Mouse (Mus musculus) intestine, postnatal 0 days (tissue): ENCODE measurements at regions not wholly inside any gene's neighbourhood (a gene's known extent, or its start where the extent isn't known, plus 50 kb on each side); places are given as distances from the start of the nearest gene placed in this dataset.
A peak's percentile ranks its signal among the peaks of the same experiment; 100 is the strongest.

ENCODE experiments used
- ATAC-seq: fragments of 200-750 bp; cut with Nextera tagmentation; 2 replicates; pipeline ENCODE4 v1.8.0; 2017; ENCODE audit warnings: mild to moderate bottlenecking, moderate TSS enrichment, moderate library complexity
- H3K27ac ChIP-seq: fragments of 300-500 bp; sonication (generic); 2 replicates; pipeline ENCODE4 v1.5.1; 2014; ENCODE audit warnings: mild to moderate bottlenecking, low read depth, low read length, moderate library complexity
- H3K27me3 ChIP-seq: fragments of 300-500 bp; sonication (generic); replicated peaks from 2 replicates; pipeline ENCODE4 v1.6.1; 2014; ENCODE audit warnings: low read length, mixed read lengths; ENCODE audit not compliant: control insufficient read depth, insufficient read depth
- H3K36me3 ChIP-seq: fragments of 300-500 bp; sonication (generic); 2 replicates; pipeline ENCODE4 v1.6.1; 2014; ENCODE audit warnings: mild to moderate bottlenecking, moderate library complexity; ENCODE audit not compliant: control insufficient read depth, insufficient read depth
- H3K4me1 ChIP-seq: fragments of 300-500 bp; sonication (generic); replicated peaks from 2 replicates; pipeline ENCODE4 v1.6.1; 2014; ENCODE audit warnings: antibody characterized with exemption, low read length, mixed read lengths; ENCODE audit not compliant: control insufficient read depth, insufficient read depth
- H3K4me2 ChIP-seq: fragments of 300-500 bp; sonication (generic); replicated peaks from 2 replicates; pipeline ENCODE4 v1.6.1; 2014; ENCODE audit warnings: low read depth, mild to moderate bottlenecking, moderate library complexity
- H3K4me3 ChIP-seq: fragments of 300-500 bp; sonication (generic); 2 replicates; pipeline ENCODE4 v1.5.1; 2014; ENCODE audit warnings: low read depth, low read length
- H3K9ac ChIP-seq: fragments of 300-500 bp; sonication (generic); 2 replicates; pipeline ENCODE4 v1.6.1; 2014; ENCODE audit warnings: mild to moderate bottlenecking, low read depth, low read length
- H3K9me3 ChIP-seq: fragments of 300-500 bp; sonication (generic); 2 replicates; pipeline ENCODE4 v1.6.1; 2016; ENCODE audit warnings: mixed run types; ENCODE audit not compliant: control insufficient read depth
- CTCF ChIP-seq: sonication (generic); IDR thresholded peaks from 2 replicates; pipeline ENCODE4 v1.5.1; 2016; ENCODE audit warnings: low read depth, mild to moderate bottlenecking, control low read depth, antibody characterized with exemption, moderate library complexity
- WGBS: fragments of 180-500 bp; shearing (Covaris S2); extraction: QIAGEN DNeasy Blood & Tissue Kit; methylation state at CpG from one replicate; pipeline ENCODE4 v1.1.7; 2014; 5-methylcytosine and 5-hydroxymethylcytosine counted together

GRCm38 (mm10) chr3:110460192-110460591 lies 209.4 kb upstream of the Prmt6 start:
- H3K27ac ChIP-seq = no peak overlapping the region
- no peak overlapping the region for H3K4me3 ChIP-seq
- H3K4me1 ChIP-seq = no peaks in the 10 kb centered on the region
- TF ChIP-seq CTCF = no peak
- no peaks in the 10 kb centered on the region for H3K9me3 ChIP-seq
- no peak for ATAC-seq
- no peak overlapping the region for H3K4me2 ChIP-seq
- 29% methylated on average over 2 of the region's 2 CpGs for WGBS
- H3K36me3 ChIP-seq = no peaks in the 10 kb centered on the region
- H3K9ac ChIP-seq = no peak overlapping the region
- H3K27me3 ChIP-seq = peaks cover 11% of the 10 kb centered on the region; the same call in 1 of the 2 replicates

GRCm38 (mm10) chr3:110458900-110459299 lies 208.1 kb upstream of the Prmt6 start:
- WGBS = 19% methylated on average over 2 of the region's 2 CpGs
- TF ChIP-seq CTCF = no peak
- peak; percentile 65; the same call in 1 of the 2 replicates for ATAC-seq

GRCm38 (mm10) chr3:110452470-110452869 lies 201.7 kb upstream of the Prmt6 start:
- WGBS = 49% methylated on average over 7 of the region's 7 CpGs
- TF ChIP-seq CTCF = no peak
- ATAC-seq = no peak

More at GRCm38 (mm10) chr3:110458900-110459299, 208.1 kb upstream of the Prmt6 start:
- H3K27me3 ChIP-seq = peaks cover 20% of the 10 kb centered on the region; the same call in 1 of the 2 replicates
- H3K9me3 ChIP-seq = no peaks in the 10 kb centered on the region
- no peak overlapping the region for H3K4me2 ChIP-seq
- no peak overlapping the region for H3K27ac ChIP-seq
- H3K36me3 ChIP-seq = no peaks in the 10 kb centered on the region
- H3K4me3 ChIP-seq = no peak overlapping the region
- no peak overlapping the region for H3K9ac ChIP-seq
- H3K4me1 ChIP-seq = no peaks in the 10 kb centered on the region

More at GRCm38 (mm10) chr3:110452470-110452869, 201.7 kb upstream of the Prmt6 start:
- H3K4me1 ChIP-seq = no peaks in the 10 kb centered on the region
- H3K9ac ChIP-seq = no peak overlapping the region
- no peak overlapping the region for H3K27ac ChIP-seq
- peaks cover 37% of the 10 kb centered on the region for H3K27me3 ChIP-seq
- no peaks in the 10 kb centered on the region for H3K36me3 ChIP-seq
- no peak overlapping the region for H3K4me3 ChIP-seq
- H3K4me2 ChIP-seq = no peak overlapping the region
- no peaks in the 10 kb centered on the region for H3K9me3 ChIP-seq
